Mouse (Mus musculus): ENCODE results near the gene Mnd1. TPM values are rescaled to one million over a fixed set of nuclear protein-coding genes. Genes with fewer than 3 reads are reported as not detected.

Mnd1 gene
- polyA plus RNA-seq, 1 experiment from 2014 or later = 15.3 TPM

DNA sequence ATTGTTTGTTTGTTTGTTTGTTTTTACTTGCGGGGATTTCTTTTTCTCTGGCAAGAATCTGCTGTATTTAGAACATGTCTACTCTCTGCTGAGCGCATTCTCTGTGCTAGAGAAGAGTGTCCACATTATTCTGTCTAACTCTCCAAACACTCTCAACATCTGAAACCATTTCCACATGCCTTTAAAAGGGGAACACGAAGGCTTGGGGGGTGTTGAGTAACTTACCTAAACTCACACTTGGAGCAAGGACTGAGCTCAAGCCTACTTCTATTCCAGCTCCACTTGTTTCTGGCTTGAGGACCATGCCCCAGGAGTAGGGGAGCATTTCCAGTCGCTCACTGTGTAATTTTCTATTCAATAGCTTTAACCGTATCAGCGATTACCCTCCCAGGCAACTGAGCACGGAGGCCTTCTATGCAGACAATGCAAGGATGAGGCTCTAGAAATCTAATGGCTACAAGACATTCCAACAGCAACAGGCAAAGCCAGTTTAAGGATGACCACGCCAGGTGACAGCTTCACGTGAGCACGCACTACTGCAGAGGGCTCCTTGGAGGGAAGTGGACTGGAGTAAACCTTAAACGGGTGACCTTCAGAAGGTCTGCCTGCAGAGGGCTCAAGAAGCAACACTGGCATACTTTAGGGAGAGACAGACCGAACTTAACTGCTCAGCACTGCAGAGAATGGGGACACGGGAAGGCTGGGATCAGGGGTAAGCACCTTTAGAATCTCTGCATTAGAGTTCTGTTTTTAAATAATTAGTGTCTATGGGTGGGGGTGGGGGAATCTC lies 78.8 kb downstream of the Mnd1 start:
- TF ChIP-seq CTCF (IDR thresholded peaks at IDR 0.05; ENCODE audit: low read depth) = no peak
- Histone ChIP-seq H3K36me3 (ENCODE audit: insufficient read depth, low read length) (no peaks in the 10 kb centered on the region), H3K4me2 (ENCODE audit: low read length) (no peak overlapping the region), H3K9me3 (replicated peaks; ENCODE audit: low read length) (no peaks in the 10 kb centered on the region), H3K4me1 (replicated peaks; ENCODE audit: insufficient read depth, low read length) (no peaks in the 10 kb centered on the region), H3K27me3 (ENCODE audit: insufficient read depth, low read length) (no peaks in the 10 kb centered on the region), H3K27ac (no peak overlapping the region), H3K9ac (ENCODE audit: low read depth, low read length) (no peak overlapping the region), H3K4me3 (replicated peaks; ENCODE audit: low read depth, low read length) (no peak overlapping the region)
- ATAC-seq (replicated peaks; ENCODE audit: low FRiP score, low read depth) = no peak
- no peak for DNase-seq (ENCODE audit: low spot score)
- 81% methylated on average over 13 of the region's 13 CpGs for WGBS

DNA sequence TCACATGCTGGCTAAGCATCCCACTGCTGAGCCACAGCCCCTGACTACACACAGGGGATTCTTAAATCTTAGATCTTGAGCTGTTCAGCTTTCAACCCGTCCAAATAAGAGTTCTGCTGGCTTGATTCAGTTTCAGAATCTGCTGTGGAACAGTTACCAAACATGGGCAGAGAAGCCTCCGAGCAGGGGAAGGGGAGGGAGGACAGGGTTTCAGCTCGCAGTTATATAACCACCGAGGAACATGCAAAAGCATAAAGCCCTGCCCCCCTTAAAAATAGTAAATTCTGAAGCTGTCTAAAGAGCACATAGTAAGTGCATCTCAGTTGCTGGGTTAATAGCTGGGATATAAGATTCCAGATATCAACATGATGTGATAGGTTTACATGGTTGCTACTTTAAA lies 80.1 kb downstream of the Mnd1 start:
- no peak overlapping the region for H3K27ac ChIP-seq

DNA sequence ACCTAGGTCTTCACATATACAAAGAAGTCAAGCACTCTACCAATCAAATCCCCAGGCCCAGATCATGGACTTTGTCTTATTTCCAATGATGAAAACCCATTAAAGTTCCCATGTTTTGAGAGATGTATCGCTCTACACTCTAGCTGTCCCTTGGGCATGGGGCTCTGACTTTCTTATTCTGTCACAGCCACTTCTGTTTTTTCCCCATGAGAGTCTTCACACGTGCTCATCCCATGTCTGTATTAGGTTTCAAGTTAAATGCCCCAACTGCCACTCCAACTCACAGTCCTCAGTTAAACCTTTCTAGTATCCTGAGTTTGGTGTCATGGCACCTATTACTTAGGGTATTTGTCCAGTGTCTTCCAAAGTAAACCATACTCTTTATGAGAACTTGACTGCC lies 80.8 kb downstream of the Mnd1 start:
- H3K4me3 ChIP-seq (replicated peaks; ENCODE audit: low read depth, low read length) = no peak overlapping the region
- H3K27me3 ChIP-seq (ENCODE audit: insufficient read depth, low read length) = no peaks in the 10 kb centered on the region
- H3K9ac ChIP-seq (ENCODE audit: low read depth, low read length) = no peak overlapping the region
- no peak overlapping the region for H3K27ac ChIP-seq
- 70% methylated on average over 2 of the region's 2 CpGs for WGBS
- H3K36me3 ChIP-seq (ENCODE audit: insufficient read depth, low read length) = no peaks in the 10 kb centered on the region
- no peak for DNase-seq (ENCODE audit: low spot score)
- no peak for TF ChIP-seq CTCF (IDR thresholded peaks at IDR 0.05; ENCODE audit: low read depth)
- no peaks in the 10 kb centered on the region for H3K9me3 ChIP-seq (replicated peaks; ENCODE audit: low read length)
- no peaks in the 10 kb centered on the region for H3K4me1 ChIP-seq (replicated peaks; ENCODE audit: insufficient read depth, low read length)
- no peak for ATAC-seq (replicated peaks; ENCODE audit: low FRiP score, low read depth)
- H3K4me2 ChIP-seq (ENCODE audit: low read length) = no peak overlapping the region

More for the DNA sequence above, 80.1 kb downstream of the Mnd1 start:
- TF ChIP-seq CTCF (IDR thresholded peaks at IDR 0.05; ENCODE audit: low read depth) = no peak
- H3K9ac ChIP-seq (ENCODE audit: low read depth, low read length) = no peak overlapping the region
- no peaks in the 10 kb centered on the region for H3K9me3 ChIP-seq (replicated peaks; ENCODE audit: low read length)
- H3K4me2 ChIP-seq (ENCODE audit: low read length) = no peak overlapping the region
- no peak overlapping the region for H3K4me3 ChIP-seq (replicated peaks; ENCODE audit: low read depth, low read length)
- WGBS = 36% methylated on average over 4 of the region's 4 CpGs
- DNase-seq (ENCODE audit: low spot score) = peak; percentile 8
- H3K36me3 ChIP-seq (ENCODE audit: insufficient read depth, low read length) = no peaks in the 10 kb centered on the region
- H3K4me1 ChIP-seq (replicated peaks; ENCODE audit: insufficient read depth, low read length) = no peaks in the 10 kb centered on the region
- ATAC-seq (replicated peaks; ENCODE audit: low FRiP score, low read depth) = no peak
- H3K27me3 ChIP-seq (ENCODE audit: insufficient read depth, low read length) = no peaks in the 10 kb centered on the region

DNA sequence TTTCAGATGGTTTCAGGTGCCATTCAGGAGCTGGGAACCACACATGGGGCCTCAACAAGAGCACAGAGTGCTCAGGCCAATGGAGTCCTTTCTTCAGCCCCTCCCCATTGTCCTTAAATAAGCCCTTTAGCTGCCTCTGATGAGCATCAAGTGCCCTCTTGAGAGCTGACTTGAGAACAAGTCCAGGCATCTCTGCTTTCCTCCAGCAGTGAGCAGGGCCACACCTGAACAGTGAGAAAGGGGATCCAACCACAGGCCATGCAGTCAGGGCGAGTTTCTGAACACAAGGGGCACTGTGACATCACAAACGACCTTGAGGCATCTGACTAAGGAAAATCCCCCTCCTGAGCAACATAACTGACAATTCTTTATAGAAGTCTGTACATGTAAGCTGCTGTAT lies 83.9 kb downstream of the Mnd1 start:
- no peak overlapping the region for H3K4me2 ChIP-seq (ENCODE audit: low read length)
- TF ChIP-seq CTCF (IDR thresholded peaks at IDR 0.05; ENCODE audit: low read depth) = peak; percentile 24; the same call in 1 of the 2 replicates
- no peak overlapping the region for H3K27ac ChIP-seq
- H3K9me3 ChIP-seq (replicated peaks; ENCODE audit: low read length) = no peaks in the 10 kb centered on the region
- no peak overlapping the region for H3K4me3 ChIP-seq (replicated peaks; ENCODE audit: low read depth, low read length)
- H3K9ac ChIP-seq (ENCODE audit: low read depth, low read length) = no peak overlapping the region
- ATAC-seq (replicated peaks; ENCODE audit: low FRiP score, low read depth) (no peak), DNase-seq (ENCODE audit: low spot score) (no peak)
- H3K4me1 ChIP-seq (replicated peaks; ENCODE audit: insufficient read depth, low read length) = no peaks in the 10 kb centered on the region
- H3K36me3 ChIP-seq (ENCODE audit: insufficient read depth, low read length) = no peaks in the 10 kb centered on the region
- WGBS = 27% methylated on average over 2 of the region's 2 CpGs
- H3K27me3 ChIP-seq (ENCODE audit: insufficient read depth, low read length) = no peaks in the 10 kb centered on the region

DNA sequence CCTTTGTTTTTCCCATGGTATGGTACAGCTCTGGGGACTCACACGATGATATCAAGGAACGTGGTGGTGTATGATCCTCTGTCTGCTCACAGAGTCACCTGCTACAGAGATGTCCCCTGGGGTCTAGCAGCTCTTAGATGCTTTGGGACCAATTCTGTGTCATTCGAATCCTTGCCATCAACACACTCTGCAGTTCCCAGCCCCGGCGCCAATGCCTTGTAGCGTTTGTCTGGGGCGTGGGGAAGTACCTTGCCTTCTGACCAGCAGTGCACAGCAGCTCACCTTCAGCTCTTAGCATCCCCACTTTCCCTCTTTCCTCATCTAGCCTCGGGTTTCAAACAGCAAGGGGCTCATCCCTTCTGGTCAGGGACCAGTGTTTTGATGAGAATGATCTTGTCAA lies 84.8 kb downstream of the Mnd1 start:
- H3K36me3 ChIP-seq (ENCODE audit: insufficient read depth, low read length) = no peaks in the 10 kb centered on the region
- no peak for DNase-seq (ENCODE audit: low spot score)
- H3K4me1 ChIP-seq (replicated peaks; ENCODE audit: insufficient read depth, low read length) = no peaks in the 10 kb centered on the region
- H3K4me3 ChIP-seq (replicated peaks; ENCODE audit: low read depth, low read length) = no peak overlapping the region
- H3K27ac ChIP-seq = no peak overlapping the region
- H3K9ac ChIP-seq (ENCODE audit: low read depth, low read length) = no peak overlapping the region
- H3K9me3 ChIP-seq (replicated peaks; ENCODE audit: low read length) = no peaks in the 10 kb centered on the region
- no peak overlapping the region for H3K4me2 ChIP-seq (ENCODE audit: low read length)
- ATAC-seq (replicated peaks; ENCODE audit: low FRiP score, low read depth) = no peak
- WGBS = 89% methylated on average over 8 of the region's 8 CpGs
- TF ChIP-seq CTCF (IDR thresholded peaks at IDR 0.05; ENCODE audit: low read depth) = no peak
- no peaks in the 10 kb centered on the region for H3K27me3 ChIP-seq (ENCODE audit: insufficient read depth, low read length)

DNA sequence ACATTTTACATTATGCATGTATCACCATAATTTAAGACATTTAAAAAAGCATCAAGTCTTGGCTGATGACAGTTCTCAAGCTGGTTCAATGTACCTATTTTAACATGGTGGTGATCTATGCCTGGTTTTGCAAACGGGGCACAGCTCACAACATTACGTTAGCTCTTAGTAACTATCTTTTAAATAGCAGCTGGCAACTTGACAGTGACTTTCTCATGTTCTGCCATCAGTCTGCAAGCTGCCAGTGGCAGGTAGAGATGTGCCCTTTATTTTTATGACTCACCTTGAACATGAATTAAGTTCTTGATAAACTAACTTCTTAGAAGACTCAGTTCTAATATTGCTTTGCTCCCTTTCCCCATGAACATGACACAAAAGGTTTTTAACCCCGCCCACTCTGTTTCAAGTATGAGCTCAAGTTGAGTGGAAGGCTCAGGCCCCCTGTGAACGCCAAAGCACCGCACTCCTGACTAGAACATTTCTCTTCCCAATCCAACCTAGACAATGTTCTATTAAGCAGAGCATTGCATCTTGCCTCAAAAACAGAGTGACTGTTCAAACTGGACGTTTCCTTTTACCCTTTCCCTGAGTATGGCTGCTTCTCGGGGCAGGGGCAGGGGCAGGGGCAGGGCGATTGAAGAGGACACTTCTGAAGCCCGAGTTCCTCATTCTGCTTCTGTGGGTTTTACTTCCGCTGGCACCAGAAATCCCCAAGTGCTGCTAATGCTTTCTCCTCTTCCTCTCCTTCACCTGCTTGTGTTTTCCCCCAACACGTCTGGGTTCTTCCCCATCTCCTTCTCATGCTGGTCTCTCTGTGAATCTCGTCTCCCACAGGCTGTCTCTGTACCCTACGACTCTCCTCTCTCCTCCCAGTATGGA lies 86.5 kb downstream of the Mnd1 start:
- H3K27me3 ChIP-seq (ENCODE audit: insufficient read depth, low read length) = no peaks in the 10 kb centered on the region
- no peak overlapping the region for H3K4me2 ChIP-seq (ENCODE audit: low read length)
- no peak for TF ChIP-seq CTCF (IDR thresholded peaks at IDR 0.05; ENCODE audit: low read depth)
- no peaks in the 10 kb centered on the region for H3K9me3 ChIP-seq (replicated peaks; ENCODE audit: low read length)
- no peaks in the 10 kb centered on the region for H3K36me3 ChIP-seq (ENCODE audit: insufficient read depth, low read length)
- H3K4me1 ChIP-seq (replicated peaks; ENCODE audit: insufficient read depth, low read length) = no peaks in the 10 kb centered on the region
- no peak overlapping the region for H3K4me3 ChIP-seq (replicated peaks; ENCODE audit: low read depth, low read length)
- DNase-seq (ENCODE audit: low spot score) (no peak), ATAC-seq (replicated peaks; ENCODE audit: low FRiP score, low read depth) (no peak)
- no peak overlapping the region for H3K9ac ChIP-seq (ENCODE audit: low read depth, low read length)
- no peak overlapping the region for H3K27ac ChIP-seq
- WGBS = 86% methylated on average over 13 of the region's 13 CpGs

All from kidney, postnatal 0 days (tissue).